Mouse (Mus musculus): ENCODE measurements at regions not wholly inside any gene's neighbourhood (a gene's known extent, or its start where the extent isn't known, plus 50 kb on each side); places are given as distances from the start of the nearest gene placed in this dataset.

GRCm38 (mm10) chr6:100096393-100097125, 190.7 kb downstream of the Rybp start:
- no peak for DNase-seq

- no peak for DNase-seq
Observed at GRCm38 (mm10) chr6:100094653-100095217, 192.6 kb downstream of the Rybp start.

GRCm38 (mm10) chr6:100092870-100093269, 194.4 kb downstream of the Rybp start:
- DNase-seq, result no peak

GRCm38 (mm10) chr6:100091815-100092214, 195.5 kb downstream of the Rybp start:
- no peak for DNase-seq

- no peak for DNase-seq
Observed at GRCm38 (mm10) chr6:100088576-100088975, 198.7 kb downstream of the Rybp start.

GRCm38 (mm10) chr6:100086807-100087206, 200.5 kb downstream of the Rybp start:
- DNase-seq, result no peak

DNA sequence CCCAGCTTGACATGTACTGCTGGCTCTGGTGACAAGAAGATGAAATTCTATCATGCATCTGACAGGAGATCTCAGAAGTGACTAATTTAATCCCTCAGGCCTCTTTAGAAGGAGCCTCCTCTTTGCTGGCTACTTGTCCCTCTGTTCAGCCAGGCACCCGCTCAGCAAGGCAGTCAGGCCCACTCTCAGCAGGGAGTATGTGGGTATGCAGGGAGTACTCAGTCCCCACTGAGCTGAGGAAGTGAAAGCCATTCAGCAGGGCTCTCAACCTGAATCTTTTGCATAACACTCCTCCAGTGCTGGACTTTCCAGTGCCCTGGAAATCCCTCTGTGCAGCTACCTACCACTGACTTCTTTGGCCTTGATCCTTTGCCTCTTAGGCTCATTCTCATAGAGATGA, 201.3 kb downstream of the Rybp start:
- DNase-seq, result no peak

DNA sequence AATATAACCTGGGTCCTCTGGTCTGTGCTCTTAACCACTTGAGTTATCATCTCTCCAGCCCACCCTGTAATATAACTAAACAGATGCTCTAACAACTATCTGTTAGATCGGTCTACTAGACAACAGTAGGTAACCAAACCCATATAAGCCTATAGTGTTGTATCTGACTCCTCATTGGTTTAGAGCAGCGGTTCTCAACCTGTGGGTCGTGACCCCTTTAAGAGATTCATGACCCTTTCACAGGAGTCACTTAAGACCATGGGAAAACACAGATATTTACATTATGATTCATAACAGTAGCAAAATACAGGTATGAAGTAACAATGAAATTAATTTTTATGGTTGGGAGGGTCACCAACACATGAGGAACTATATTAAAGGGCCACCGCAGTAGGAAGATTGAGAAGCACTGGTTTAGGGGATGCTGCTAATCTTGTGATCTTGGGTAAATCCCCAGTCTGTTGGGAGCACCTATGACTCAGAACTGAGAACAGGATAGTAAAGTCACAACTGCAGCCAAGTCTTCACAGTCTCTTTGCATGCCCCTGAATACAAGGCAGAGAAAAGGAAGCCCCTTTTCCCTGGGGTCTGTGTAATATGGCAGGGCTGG, 203.3 kb downstream of the Rybp start:
- no peak for DNase-seq

- no peak for DNase-seq
Observed at GRCm38 (mm10) chr6:100083127-100083526, 204.2 kb downstream of the Rybp start.

DNA sequence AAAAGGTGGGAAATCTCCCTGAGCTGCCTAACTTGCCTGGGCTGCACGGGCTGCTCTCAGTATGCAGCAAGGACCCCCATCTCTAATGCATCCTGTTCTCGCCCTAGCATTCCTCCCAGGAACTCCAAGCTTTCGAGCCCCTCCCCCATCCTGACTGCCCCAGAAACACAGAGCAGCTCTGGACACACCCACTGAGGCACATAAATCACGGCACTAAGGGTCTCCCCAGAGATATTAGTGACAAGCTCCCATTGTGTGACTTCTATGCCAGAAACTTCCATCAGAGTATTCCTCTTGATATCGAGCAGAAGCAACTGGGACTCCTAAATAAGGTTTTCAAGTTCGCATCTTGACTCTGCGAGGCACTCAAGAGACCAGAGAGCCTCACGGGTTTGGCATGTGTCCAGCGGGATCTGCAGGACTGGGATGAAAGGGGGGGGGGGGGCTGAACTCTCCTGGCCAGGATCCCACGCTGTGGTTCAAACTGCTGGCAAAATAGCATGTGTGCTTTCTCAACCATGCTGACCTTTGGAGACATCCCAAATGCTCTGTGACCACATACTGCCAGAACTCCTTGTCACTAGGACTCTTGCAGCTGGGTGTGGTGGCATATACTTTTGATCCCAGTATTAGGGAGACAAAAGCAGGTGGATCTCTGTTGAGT, 212.5 kb downstream of the Rybp start:
- no peak for DNase-seq

- DNase-seq, result no peak
Observed at GRCm38 (mm10) chr6:100072261-100072968, 214.9 kb downstream of the Rybp start.

DNA sequence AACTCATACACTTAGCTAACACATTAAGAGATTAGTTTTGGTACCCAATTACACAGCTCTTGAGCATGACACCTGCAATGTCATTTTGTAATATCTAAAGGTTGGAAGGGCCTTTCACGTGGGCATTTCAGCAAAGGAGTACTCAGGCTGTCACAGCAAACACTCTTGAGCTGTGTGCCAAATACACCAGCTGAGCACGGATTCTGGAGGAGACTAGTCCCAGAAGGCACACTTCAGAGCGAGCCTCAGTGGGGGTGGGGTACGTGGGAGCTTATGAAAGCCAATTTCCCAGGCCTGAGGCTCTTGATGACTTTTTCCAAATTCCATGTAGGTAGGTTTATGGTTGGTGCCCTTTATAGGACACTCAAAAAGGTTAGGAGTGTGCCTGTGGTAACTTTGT, 218.1 kb downstream of the Rybp start:
- peak; percentile 2 for DNase-seq

- DNase-seq, result no peak
Observed at GRCm38 (mm10) chr6:100067273-100067672, 220.0 kb downstream of the Rybp start.

GRCm38 (mm10) chr6:100065586-100065985, 221.7 kb downstream of the Rybp start:
- DNase-seq, result no peak

DNA sequence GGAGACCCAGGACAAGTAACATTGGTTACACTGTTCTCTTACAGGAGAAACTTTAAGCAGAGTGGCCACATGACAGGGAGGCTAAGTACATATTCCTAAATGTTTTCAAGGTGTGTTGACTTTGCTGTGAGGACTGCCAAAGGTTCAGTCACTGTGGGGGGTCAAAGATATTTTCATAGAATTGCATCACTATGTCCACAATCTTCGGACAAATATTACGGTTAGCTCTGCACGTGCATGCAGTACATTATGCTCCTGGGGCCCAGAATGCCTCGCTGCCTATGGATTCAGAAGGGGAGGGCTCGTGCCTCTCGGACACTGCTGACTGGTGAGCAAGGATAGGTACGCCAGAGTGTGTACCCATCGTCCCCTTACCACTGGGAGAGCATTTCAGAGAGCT, 224.3 kb downstream of the Rybp start:
- DNase-seq, result no peak

GRCm38 (mm10) chr6:100059803-100060202, 227.5 kb downstream of the Rybp start:
- DNase-seq, result peak; percentile 69

GRCm38 (mm10) chr6:100055980-100056379, 231.3 kb downstream of the Rybp start:
- no peak for DNase-seq

DNA sequence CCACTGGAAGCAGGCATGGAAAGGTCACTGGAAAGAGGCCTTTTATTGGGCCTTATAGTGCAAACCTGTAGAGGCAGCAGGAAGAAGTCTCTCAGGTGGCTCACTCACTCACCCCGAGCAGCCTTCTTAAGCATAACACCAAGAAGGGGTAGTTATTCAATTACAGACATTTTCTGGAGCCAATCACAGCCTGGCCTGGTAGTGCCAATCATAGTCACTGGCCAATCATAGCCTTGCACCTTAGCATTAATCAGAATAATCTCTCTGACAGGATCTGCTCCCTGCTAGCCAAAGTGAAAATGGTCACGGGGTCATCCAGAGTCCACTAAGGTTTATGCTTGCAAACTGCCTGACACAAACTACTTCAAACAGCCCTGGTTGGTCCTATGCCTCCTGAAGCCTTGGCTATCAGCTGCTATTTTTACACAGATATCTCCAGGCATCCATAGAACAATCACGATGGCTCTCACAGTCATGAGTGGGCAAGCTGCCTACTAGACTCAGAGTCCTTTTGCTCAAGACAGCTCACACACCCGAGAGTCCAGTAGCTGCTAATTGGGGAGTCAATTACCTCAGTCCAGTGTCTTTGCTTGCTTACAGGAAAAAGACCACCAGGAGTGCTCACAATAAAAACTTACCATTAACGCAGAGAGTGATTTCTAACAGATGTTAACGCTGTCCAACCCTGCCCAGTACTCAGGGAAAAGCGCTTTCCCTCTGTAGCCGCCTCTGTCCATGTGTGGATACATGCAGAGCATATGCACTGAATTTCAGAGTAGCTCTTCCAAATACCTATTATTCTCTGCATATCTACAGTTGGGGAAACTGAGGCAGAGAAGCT, 234.1 kb downstream of the Rybp start:
- DNase-seq, result no peak

DNA sequence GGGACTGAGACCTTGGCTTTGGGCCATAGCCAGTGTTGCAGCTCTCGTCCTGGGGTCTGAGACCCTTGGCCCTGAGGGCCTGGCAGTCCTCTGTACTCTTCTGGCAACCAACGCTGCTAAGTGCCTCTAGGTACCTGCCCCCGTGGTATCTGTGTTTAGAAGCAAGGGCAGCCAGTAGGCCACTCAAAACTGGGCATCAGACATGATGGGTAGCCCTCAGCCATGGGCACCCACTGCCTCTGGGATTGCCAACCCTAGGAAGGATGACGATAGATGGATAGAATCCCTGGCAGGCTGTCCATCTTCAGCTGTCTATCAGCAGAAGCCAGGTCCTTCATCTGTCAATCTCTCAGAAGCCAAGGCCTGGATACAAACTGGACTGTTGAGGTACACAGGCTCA, 234.9 kb downstream of the Rybp start:
- no peak for DNase-seq

GRCm38 (mm10) chr6:100049036-100049435, 238.2 kb downstream of the Rybp start:
- no peak for DNase-seq

DNA sequence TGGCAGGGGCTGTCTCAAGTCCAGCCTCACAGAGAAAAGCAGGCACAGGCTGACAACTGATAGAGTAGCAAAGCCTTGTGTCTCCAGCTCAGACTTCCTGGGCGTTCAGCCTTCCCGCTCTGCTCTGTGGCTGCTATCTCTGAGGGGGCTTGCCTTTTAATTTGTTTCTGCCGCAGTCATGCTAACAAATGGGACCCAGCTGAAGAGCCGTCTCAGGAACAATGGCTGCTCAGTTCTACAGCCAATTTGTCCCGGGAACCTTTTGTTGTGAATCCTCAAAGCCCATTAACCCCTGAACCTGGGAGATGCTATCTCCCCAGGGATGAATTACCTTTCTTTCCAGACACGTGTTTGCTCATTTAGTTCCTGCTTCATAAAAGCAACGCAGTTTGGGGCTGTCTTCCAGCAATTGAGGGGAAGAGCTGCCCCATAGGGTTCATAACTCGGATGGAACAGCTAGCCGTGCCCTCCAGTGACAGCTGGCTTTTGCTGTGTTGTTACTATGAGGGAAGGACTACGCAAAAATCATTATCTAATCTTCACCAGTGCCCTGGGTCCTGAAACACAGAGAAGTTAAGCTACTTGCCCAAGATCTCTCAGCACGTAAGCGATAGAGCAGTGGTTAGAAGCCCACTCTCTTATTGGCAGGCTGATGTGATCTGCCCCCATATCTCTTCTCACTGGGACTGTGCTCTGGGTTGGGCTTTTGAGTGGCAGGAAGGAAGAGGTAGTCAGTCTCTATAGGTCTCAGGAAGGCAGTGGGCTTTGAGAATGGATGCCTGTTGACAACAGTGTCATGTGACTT, 240.9 kb downstream of the Rybp start:
- no peak for DNase-seq
